Mouse (Mus musculus) heart, embryonic 16.5 days (tissue): Measurements from ENCODE around the gene Taf1d. TPM values are rescaled to one million over a fixed set of nuclear protein-coding genes. Genes with fewer than 3 reads are reported as not detected.
A peak's percentile ranks its signal among the peaks of the same experiment; 100 is the strongest.

Source experiments
- ATAC-seq: fragments of 200-750 bp; cut with Nextera tagmentation; replicated peaks from 2 replicates; pipeline ENCODE4 v1.8.0; 2017; ENCODE audit warnings: moderate number of reproducible peaks; ENCODE audit not compliant: insufficient read depth, low FRiP score; ENCODE audit errors: extremely low read depth
- H3K27ac ChIP-seq: fragments of 300-500 bp; sonication (generic); 2 replicates; pipeline ENCODE4 v1.5.1; 2014; ENCODE audit warnings: mild to moderate bottlenecking, low read length, control low read depth, moderate library complexity
- H3K27me3 ChIP-seq: fragments of 300-500 bp; sonication (generic); 2 replicates; pipeline ENCODE4 v1.6.1; 2014; ENCODE audit warnings: low read length, mixed read lengths; ENCODE audit not compliant: control insufficient read depth, insufficient read depth
- H3K36me3 ChIP-seq: fragments of 300-500 bp; sonication (generic); 2 replicates; pipeline ENCODE4 v1.6.1; 2014; ENCODE audit not compliant: control insufficient read depth, insufficient read depth
- H3K4me1 ChIP-seq: fragments of 300-500 bp; sonication (generic); 2 replicates; pipeline ENCODE4 v1.6.1; 2014; ENCODE audit warnings: low read length, mixed read lengths; ENCODE audit not compliant: control insufficient read depth, insufficient read depth
- H3K4me2 ChIP-seq: fragments of 300-500 bp; sonication (generic); 2 replicates; pipeline ENCODE4 v1.6.1; 2014; ENCODE audit warnings: low read depth, mild to moderate bottlenecking, control low read depth, low read length
- H3K4me3 ChIP-seq: fragments of 300-500 bp; sonication (generic); 2 replicates; pipeline ENCODE4 v1.5.1; 2014; ENCODE audit warnings: mild to moderate bottlenecking, control low read depth, low read length
- H3K9ac ChIP-seq: fragments of 300-500 bp; sonication (generic); 2 replicates; pipeline ENCODE4 v1.6.1; 2014; ENCODE audit warnings: low read length, control low read depth
- H3K9me3 ChIP-seq: fragments of 300-500 bp; sonication (generic); replicated peaks from 2 replicates; pipeline ENCODE4 v1.6.1; 2016; ENCODE audit warnings: low read length; ENCODE audit not compliant: control insufficient read depth
- WGBS: fragments of 180-500 bp; shearing (Covaris S2); extraction: QIAGEN DNeasy Blood & Tissue Kit; methylation state at CpG from one replicate; pipeline ENCODE4 v1.1.7; 2014; 5-methylcytosine and 5-hydroxymethylcytosine counted together
- polyA plus RNA-seq: library from polyadenylated mRNA; unstranded; fragments of >200 nt; fragmentation: Nextera tagmentation; extraction: Ambion mirVana; gene quantifications from 2 replicates; pipeline ENCODE4 v1.2.1, GENCODE M21; 2015

The Taf1d gene
- 40.8 and 47.4 TPM in 2 replicates for polyA plus RNA-seq

- peak within 1 kb of the TSS; percentile 96 for H3K27ac ChIP-seq
- ATAC-seq = peak; percentile 98
- H3K4me3 ChIP-seq = peak within 1 kb of the TSS; percentile 95
- WGBS = 12% methylated on average over 45 of the region's 45 CpGs
- peaks cover 26% of the 10 kb centered on the region for H3K4me1 ChIP-seq
- peak within 1 kb of the TSS; percentile 95 for H3K9ac ChIP-seq
- H3K27me3 ChIP-seq = no peaks in the 10 kb centered on the region
- peak within 1 kb of the TSS; percentile 70 for H3K4me2 ChIP-seq
- peaks cover 19% of the 10 kb centered on the region; the same call in 1 of the 2 replicates for H3K36me3 ChIP-seq
- H3K9me3 ChIP-seq = no peaks in the 10 kb centered on the region
These were observed at the start of gene Taf1d for GRCm38 (mm10) chr9:15305503-15306397. TSS of gene Taf1d (plus strand) at chr9:15306214.

- no peaks in the 10 kb centered on the region for H3K27me3 ChIP-seq
- no peak overlapping the region for H3K27ac ChIP-seq
- no peaks in the 10 kb centered on the region for H3K4me1 ChIP-seq
- H3K4me2 ChIP-seq = no peak overlapping the region
- H3K9me3 ChIP-seq = no peaks in the 10 kb centered on the region
- peaks cover 9% of the 10 kb centered on the region for H3K36me3 ChIP-seq
- H3K9ac ChIP-seq = no peak overlapping the region
- no peak for ATAC-seq
- no peak overlapping the region for H3K4me3 ChIP-seq
- 83% methylated on average over 3 of the region's 3 CpGs for WGBS
These were observed 49.8 kb upstream of the Taf1d start for GRCm38 (mm10) chr9:15256214-15256613.

GRCm38 (mm10) chr9:15261980-15262379, 44.0 kb upstream of the Taf1d start:
- H3K4me3 ChIP-seq = no peak overlapping the region
- H3K27me3 ChIP-seq = no peaks in the 10 kb centered on the region
- WGBS = 88% methylated on average over 8 of the region's 8 CpGs
- no peaks in the 10 kb centered on the region for H3K9me3 ChIP-seq
- ATAC-seq = no peak
- H3K27ac ChIP-seq = no peak overlapping the region
- no peak overlapping the region for H3K9ac ChIP-seq
- H3K36me3 ChIP-seq = peaks cover 56% of the 10 kb centered on the region
- H3K4me2 ChIP-seq = no peak overlapping the region
- no peaks in the 10 kb centered on the region for H3K4me1 ChIP-seq

GRCm38 (mm10) chr9:15263487-15263886, 42.5 kb upstream of the Taf1d start:
- no peak overlapping the region for H3K4me3 ChIP-seq
- H3K4me2 ChIP-seq = no peak overlapping the region
- no peaks in the 10 kb centered on the region for H3K9me3 ChIP-seq
- no peak overlapping the region for H3K9ac ChIP-seq
- no peaks in the 10 kb centered on the region for H3K27me3 ChIP-seq
- no peak for ATAC-seq
- WGBS = 95% methylated on average over 10 of the region's 10 CpGs
- H3K4me1 ChIP-seq = no peaks in the 10 kb centered on the region
- no peak overlapping the region for H3K27ac ChIP-seq
- H3K36me3 ChIP-seq = peaks cover 66% of the 10 kb centered on the region

GRCm38 (mm10) chr9:15273981-15274380, 32.0 kb upstream of the Taf1d start:
- Histone ChIP-seq H3K36me3 (peaks cover 63% of the 10 kb centered on the region), H3K4me1 (peaks cover 8% of the 10 kb centered on the region), H3K4me2 (no peak overlapping the region), H3K27me3 (no peaks in the 10 kb centered on the region), H3K9ac (no peak overlapping the region), H3K9me3 (no peaks in the 10 kb centered on the region), H3K4me3 (no peak overlapping the region), H3K27ac (no peak overlapping the region)
- ATAC-seq = no peak
- 92% methylated on average over 2 of the region's 2 CpGs for WGBS

- WGBS = 91% methylated on average over 4 of the region's 4 CpGs
- Histone ChIP-seq H3K9me3 (no peaks in the 10 kb centered on the region), H3K9ac (no peak overlapping the region), H3K4me1 (peaks cover 14% of the 10 kb centered on the region), H3K4me3 (no peak overlapping the region), H3K27ac (no peak overlapping the region), H3K27me3 (no peaks in the 10 kb centered on the region), H3K36me3 (peaks cover 35% of the 10 kb centered on the region), H3K4me2 (no peak overlapping the region)
- no peak for ATAC-seq
These were observed 29.2 kb upstream of the Taf1d start for GRCm38 (mm10) chr9:15276855-15277254.

- Histone ChIP-seq H3K36me3 (peaks cover 23% of the 10 kb centered on the region), H3K4me1 (peaks cover 14% of the 10 kb centered on the region), H3K27me3 (no peaks in the 10 kb centered on the region), H3K4me2 (no peak overlapping the region), H3K4me3 (no peak overlapping the region), H3K9ac (no peak overlapping the region), H3K9me3 (no peaks in the 10 kb centered on the region), H3K27ac (no peak overlapping the region)
- WGBS = 84% methylated on average over 3 of the region's 3 CpGs
- no peak for ATAC-seq
These were observed 27.7 kb upstream of the Taf1d start for GRCm38 (mm10) chr9:15278343-15278742.

- WGBS = 8% methylated on average over 19 of the region's 19 CpGs
- H3K9ac ChIP-seq = peak overlapping the region; percentile 99
- H3K4me2 ChIP-seq = peak overlapping the region; percentile 84
- no peaks in the 10 kb centered on the region for H3K9me3 ChIP-seq
- peak overlapping the region; percentile 93 for H3K27ac ChIP-seq
- peak overlapping the region; percentile 100 for H3K4me3 ChIP-seq
- no peaks in the 10 kb centered on the region for H3K27me3 ChIP-seq
- H3K36me3 ChIP-seq = peaks cover 14% of the 10 kb centered on the region
- H3K4me1 ChIP-seq = peaks cover 14% of the 10 kb centered on the region
- ATAC-seq = no peak
These were observed 26.8 kb upstream of the Taf1d start for GRCm38 (mm10) chr9:15279139-15279648.
